Mouse (Mus musculus): Measurements from ENCODE around the gene Scand1. TPM values are rescaled to one million over a fixed set of nuclear protein-coding genes. Genes with fewer than 3 reads are reported as not detected.

The Scand1 gene
- total and polyA plus RNA-seq, 2 experiments from 2014 or later: 132 to 377 TPM

DNA sequence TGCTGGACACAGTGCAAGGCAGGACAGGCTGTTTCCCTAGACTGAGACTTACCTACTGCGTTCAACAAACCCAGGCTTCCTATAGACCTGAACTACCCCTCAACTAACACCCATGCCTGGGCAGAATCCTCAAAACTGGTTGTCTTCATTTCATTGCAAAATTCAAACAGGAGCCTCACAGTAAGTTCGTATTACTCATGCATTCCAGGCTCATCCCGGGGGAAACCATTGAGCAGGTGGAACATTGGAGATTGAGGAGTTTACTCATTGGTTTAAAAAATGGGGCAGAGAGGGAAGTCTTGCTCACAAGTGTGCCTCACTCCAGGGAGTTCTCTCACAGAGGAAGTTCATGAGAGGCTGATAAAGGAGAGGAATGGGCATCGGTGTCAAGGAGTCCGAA is 2.0 kb downstream of the Scand1 start:
- no peaks in the 10 kb centered on the region for H3K4me1 ChIP-seq (ENCODE audit: insufficient read depth, low read length)

DNA sequence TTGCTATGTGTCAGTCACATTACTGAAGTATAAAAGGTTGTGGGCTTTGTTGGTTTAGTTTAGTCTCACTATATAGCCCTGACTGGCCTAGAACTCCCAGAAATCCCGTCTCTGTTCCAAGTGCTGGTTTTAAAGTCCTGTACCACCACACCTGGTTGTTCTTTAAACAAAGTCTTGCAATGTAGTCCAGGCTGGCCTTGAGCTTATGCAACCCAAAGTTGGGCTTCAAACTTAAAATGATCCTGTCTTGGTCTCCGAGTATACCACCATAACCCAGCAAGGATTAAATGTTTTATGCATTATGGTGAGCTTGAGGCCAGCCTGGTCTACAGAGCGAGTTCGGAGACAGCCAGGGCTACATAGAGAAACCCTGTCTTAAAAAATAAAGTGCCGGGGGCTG is 2.6 kb downstream of the Scand1 start:
- no peak for TF ChIP-seq CTCF (IDR thresholded peaks at IDR 0.05; ENCODE audit: low read depth)
- Histone ChIP-seq H3K9ac (replicated peaks; ENCODE audit: low read length) (no peak overlapping the region), H3K36me3 (ENCODE audit: insufficient read depth, low read length) (peaks cover 7% of the 10 kb centered on the region), H3K27me3 (ENCODE audit: insufficient read depth, low read length) (no peaks in the 10 kb centered on the region), H3K4me1 (ENCODE audit: insufficient read depth, low read length) (no peaks in the 10 kb centered on the region), H3K9me3 (ENCODE audit: low read length) (no peaks in the 10 kb centered on the region), H3K4me3 (ENCODE audit: low read length) (no peak overlapping the region), H3K27ac (no peak overlapping the region), H3K4me2 (ENCODE audit: low read depth, low read length) (no peak overlapping the region)
- DNase-seq (ENCODE audit: low spot score): no peak
- no peak for ATAC-seq
- WGBS: 96% methylated on average over 5 of the region's 5 CpGs

More for the DNA sequence above, 2.0 kb downstream of the Scand1 start:
- DNase-seq (ENCODE audit: low spot score) (no peak), ATAC-seq (no peak)
- Histone ChIP-seq H3K27me3 (ENCODE audit: insufficient read depth, low read length) (no peaks in the 10 kb centered on the region), H3K9ac (replicated peaks; ENCODE audit: low read length) (no peak overlapping the region), H3K4me2 (ENCODE audit: low read depth, low read length) (no peak overlapping the region), H3K27ac (no peak overlapping the region), H3K4me3 (ENCODE audit: low read length) (no peak overlapping the region), H3K9me3 (ENCODE audit: low read length) (no peaks in the 10 kb centered on the region), H3K36me3 (ENCODE audit: insufficient read depth, low read length) (peaks cover 4% of the 10 kb centered on the region; the same call in 1 of the 2 replicates)
- 95% methylated on average over 5 of the region's 5 CpGs for WGBS
- no peak for TF ChIP-seq CTCF (IDR thresholded peaks at IDR 0.05; ENCODE audit: low read depth)

DNA sequence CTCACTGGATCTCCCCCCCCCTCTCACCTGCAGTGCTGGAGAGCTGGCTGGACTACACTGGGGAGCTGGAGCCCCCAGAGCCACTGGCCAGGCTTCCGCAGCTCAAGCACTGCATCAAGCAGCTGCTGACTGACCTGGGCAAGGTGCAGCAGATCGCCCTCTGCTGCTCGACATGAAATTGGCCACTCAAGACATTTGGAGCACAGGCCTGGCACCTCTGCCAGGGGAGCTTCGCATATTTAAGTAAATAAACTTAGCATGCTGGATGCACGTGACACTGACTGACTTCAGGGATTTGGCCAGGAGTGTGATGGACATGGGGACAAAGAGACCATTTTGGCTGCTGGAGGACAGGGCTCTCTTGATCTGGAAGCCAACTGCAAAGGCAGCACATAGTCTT is 5.2 kb downstream of the Scand1 start:
- DNase-seq (ENCODE audit: low spot score) (peak; percentile 65), ATAC-seq (peak; percentile 27; the same call in 1 of the 2 replicates)
- Histone ChIP-seq H3K9me3 (ENCODE audit: low read length) (no peaks in the 10 kb centered on the region), H3K36me3 (ENCODE audit: insufficient read depth, low read length) (peaks cover 18% of the 10 kb centered on the region), H3K27me3 (ENCODE audit: insufficient read depth, low read length) (no peaks in the 10 kb centered on the region), H3K27ac (no peak overlapping the region), H3K4me2 (ENCODE audit: low read depth, low read length) (no peak overlapping the region), H3K4me3 (ENCODE audit: low read length) (no peak overlapping the region), H3K9ac (replicated peaks; ENCODE audit: low read length) (no peak overlapping the region), H3K4me1 (ENCODE audit: insufficient read depth, low read length) (no peaks in the 10 kb centered on the region)
- 40% methylated on average over 5 of the region's 5 CpGs for WGBS
- peak; percentile 59 for TF ChIP-seq CTCF (IDR thresholded peaks at IDR 0.05; ENCODE audit: low read depth)

DNA sequence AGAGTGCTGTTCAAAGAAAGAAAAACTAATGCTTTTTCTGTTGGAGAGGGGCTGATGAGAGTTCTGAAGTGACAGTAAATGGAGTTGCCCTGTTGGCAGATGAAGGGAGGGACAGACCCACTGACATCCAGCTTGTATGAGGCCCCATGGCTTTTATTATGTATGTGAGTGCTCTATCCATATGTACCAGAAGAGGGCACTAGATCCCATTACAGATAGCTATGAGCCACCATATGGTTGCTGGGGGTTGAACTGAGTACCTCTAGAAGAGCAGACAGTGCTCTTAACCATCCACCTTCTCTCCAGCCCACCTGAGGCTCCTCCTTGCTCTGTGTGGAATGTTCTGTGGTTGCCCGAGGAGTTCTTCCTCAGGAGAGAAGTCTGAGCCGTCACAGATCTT is 6.7 kb downstream of the Scand1 start:
- DNase-seq (ENCODE audit: low spot score): peak; percentile 63
- Histone ChIP-seq H3K9ac (replicated peaks; ENCODE audit: low read length) (no peak overlapping the region), H3K27me3 (ENCODE audit: insufficient read depth, low read length) (no peaks in the 10 kb centered on the region), H3K4me2 (ENCODE audit: low read depth, low read length) (no peak overlapping the region), H3K36me3 (ENCODE audit: insufficient read depth, low read length) (peaks cover 27% of the 10 kb centered on the region), H3K4me1 (ENCODE audit: insufficient read depth, low read length) (no peaks in the 10 kb centered on the region), H3K4me3 (ENCODE audit: low read length) (no peak overlapping the region), H3K27ac (no peak overlapping the region), H3K9me3 (ENCODE audit: low read length) (no peaks in the 10 kb centered on the region)
- peak; percentile 69; the same call in 1 of the 2 replicates for ATAC-seq
- TF ChIP-seq CTCF (IDR thresholded peaks at IDR 0.05; ENCODE audit: low read depth): peak; percentile 73
- WGBS: 86% methylated on average over 2 of the region's 2 CpGs

DNA sequence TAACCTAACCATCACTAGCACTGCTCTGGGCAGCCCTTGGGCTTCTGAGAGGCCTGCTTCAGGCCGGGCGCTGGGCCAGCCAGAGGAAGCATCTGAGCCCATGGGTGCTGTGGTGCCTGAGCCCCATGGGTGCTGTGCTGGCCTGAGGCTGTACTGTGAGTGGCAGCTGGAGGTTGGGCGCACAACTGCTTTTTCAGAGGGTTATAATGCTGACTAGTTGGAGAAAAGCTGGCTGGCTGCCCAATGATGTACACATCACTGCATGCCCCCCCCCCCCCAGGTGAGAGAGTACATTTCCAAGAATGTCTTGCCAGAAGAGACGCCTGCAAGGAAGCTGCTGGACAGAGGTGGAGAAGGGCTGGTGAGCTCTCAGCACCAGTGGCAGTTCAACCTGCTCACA is 8.2 kb downstream of the Scand1 start:
- Histone ChIP-seq H3K36me3 (ENCODE audit: insufficient read depth, low read length) (peaks cover 31% of the 10 kb centered on the region), H3K27me3 (ENCODE audit: insufficient read depth, low read length) (no peaks in the 10 kb centered on the region), H3K4me1 (ENCODE audit: insufficient read depth, low read length) (no peaks in the 10 kb centered on the region), H3K9me3 (ENCODE audit: low read length) (no peaks in the 10 kb centered on the region), H3K27ac (no peak overlapping the region), H3K9ac (replicated peaks; ENCODE audit: low read length) (no peak overlapping the region), H3K4me2 (ENCODE audit: low read depth, low read length) (no peak overlapping the region), H3K4me3 (ENCODE audit: low read length) (no peak overlapping the region)
- 92% methylated on average over 4 of the region's 4 CpGs for WGBS
- DNase-seq (ENCODE audit: low spot score) (no peak), ATAC-seq (no peak)
- no peak for TF ChIP-seq CTCF (IDR thresholded peaks at IDR 0.05; ENCODE audit: low read depth)

DNA sequence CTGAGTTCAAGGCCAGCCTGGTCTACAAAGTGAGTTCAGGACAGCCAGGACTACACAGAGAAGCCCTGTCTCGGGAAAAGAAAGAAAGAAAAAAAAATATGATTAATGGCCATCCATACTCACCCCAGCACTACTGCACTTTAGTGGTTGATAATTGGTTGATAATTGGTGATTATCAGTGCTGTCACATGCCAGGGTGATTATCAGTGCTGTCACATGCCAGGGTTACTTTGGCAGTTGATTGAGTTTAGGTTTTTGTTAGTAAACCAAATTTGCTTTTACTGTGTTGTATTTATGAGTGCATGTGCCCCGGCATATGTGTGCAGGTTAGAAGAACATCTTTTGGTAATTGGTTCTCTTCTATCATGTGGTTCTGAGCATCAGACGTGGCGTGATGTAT is 10.4 kb downstream of the Scand1 start:
- ATAC-seq (no peak), DNase-seq (ENCODE audit: low spot score) (no peak)
- H3K9ac ChIP-seq (replicated peaks; ENCODE audit: low read length): no peak overlapping the region
- H3K27me3 ChIP-seq (ENCODE audit: insufficient read depth, low read length): no peaks in the 10 kb centered on the region
- 90% methylated on average over 4 of the region's 4 CpGs for WGBS
- H3K4me1 ChIP-seq (ENCODE audit: insufficient read depth, low read length): no peaks in the 10 kb centered on the region
- H3K4me2 ChIP-seq (ENCODE audit: low read depth, low read length): no peak overlapping the region
- peaks cover 28% of the 10 kb centered on the region for H3K36me3 ChIP-seq (ENCODE audit: insufficient read depth, low read length)
- H3K9me3 ChIP-seq (ENCODE audit: low read length): no peaks in the 10 kb centered on the region
- H3K4me3 ChIP-seq (ENCODE audit: low read length): no peak overlapping the region
- H3K27ac ChIP-seq: no peak overlapping the region
- no peak for TF ChIP-seq CTCF (IDR thresholded peaks at IDR 0.05; ENCODE audit: low read depth)

DNA sequence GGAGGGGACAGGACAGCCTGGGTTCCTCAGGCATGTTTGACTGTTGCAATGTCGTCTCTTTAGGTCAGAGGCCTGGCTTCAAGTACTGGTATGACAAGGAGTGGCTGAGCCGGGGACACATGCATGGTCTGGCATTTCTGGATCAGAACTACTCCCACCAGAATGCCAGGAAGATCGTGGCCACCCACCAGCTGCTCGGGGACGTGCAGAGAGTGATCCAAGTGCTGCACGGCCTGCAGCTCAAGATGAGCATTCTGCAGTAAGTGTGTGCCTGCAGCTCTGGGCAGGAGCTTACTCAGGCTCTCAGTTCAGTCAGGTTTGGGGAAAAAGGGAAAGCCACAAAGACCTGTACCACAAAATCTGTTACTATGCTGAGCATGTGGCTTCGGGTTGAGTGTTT is 14.0 kb downstream of the Scand1 start:
- no peak overlapping the region for H3K27ac ChIP-seq
- WGBS: 84% methylated on average over 7 of the region's 7 CpGs
- peaks cover 32% of the 10 kb centered on the region for H3K36me3 ChIP-seq (ENCODE audit: insufficient read depth, low read length)
- H3K4me1 ChIP-seq (ENCODE audit: insufficient read depth, low read length): no peaks in the 10 kb centered on the region
- no peak for TF ChIP-seq CTCF (IDR thresholded peaks at IDR 0.05; ENCODE audit: low read depth)
- no peak overlapping the region for H3K9ac ChIP-seq (replicated peaks; ENCODE audit: low read length)
- H3K4me2 ChIP-seq (ENCODE audit: low read depth, low read length): no peak overlapping the region
- DNase-seq (ENCODE audit: low spot score) (no peak), ATAC-seq (no peak)
- no peaks in the 10 kb centered on the region for H3K27me3 ChIP-seq (ENCODE audit: insufficient read depth, low read length)
- no peaks in the 10 kb centered on the region for H3K9me3 ChIP-seq (ENCODE audit: low read length)
- H3K4me3 ChIP-seq (ENCODE audit: low read length): no peak overlapping the region

All from hindbrain, postnatal 0 days (tissue).